Mouse (Mus musculus) myocyte (in vitro differentiated cells): ENCODE results near the gene Slx1b. TPM values are rescaled to one million over a fixed set of nuclear protein-coding genes. Genes with fewer than 3 reads are reported as not detected.
A peak's percentile ranks its signal among the peaks of the same experiment; 100 is the strongest.

Experiments
- H3K27me3 ChIP-seq: one replicate; pipeline ENCODE4 v1.6.1; 2011; ENCODE audit not compliant: control insufficient read depth, insufficient read depth, insufficient read length
- H3K36me3 ChIP-seq: one replicate; pipeline ENCODE4 v1.6.1; 2011; ENCODE audit not compliant: control insufficient read depth, insufficient read depth
- H3K4me2 ChIP-seq: one replicate; pipeline ENCODE4 v1.6.1; 2011; ENCODE audit warnings: low read depth, control low read depth
- H3K4me3 ChIP-seq: one replicate; pipeline ENCODE4 v1.5.1; 2011; ENCODE audit warnings: mild to moderate bottlenecking, control low read depth, moderate library complexity
- H3K79me2 ChIP-seq: one replicate; pipeline ENCODE4 v1.6.1; 2011; ENCODE audit not compliant: control insufficient read depth, insufficient read depth
- H3ac ChIP-seq: one replicate; pipeline ENCODE4 v1.6.1; 2011; ENCODE audit not compliant: control insufficient read depth, insufficient read length
- CEBPB ChIP-seq: IDR thresholded peaks from 2 replicates; pipeline ENCODE4 v1.6.1; 2011; ENCODE audit warnings: mild to moderate bottlenecking, moderate library complexity; ENCODE audit not compliant: poor library complexity, insufficient read depth, severe bottlenecking
- E2F4 ChIP-seq: IDR thresholded peaks from one replicate; pipeline ENCODE4 v1.6.1; 2011; ENCODE audit warnings: mild to moderate bottlenecking, control low read depth, moderate library complexity; ENCODE audit not compliant: insufficient read depth
- MAX ChIP-seq: IDR thresholded peaks from one replicate; pipeline ENCODE4 v1.6.1; 2011; ENCODE audit warnings: low read depth, mild to moderate bottlenecking, control low read depth
- MYOD1 ChIP-seq, 3 experiments: IDR thresholded peaks; one replicate each; pipeline ENCODE4 v1.6.1; 2011; ENCODE audit warnings: control low read depth in 2 of 3, low read depth in 2 of 3, mild to moderate bottlenecking in 2 of 3, moderate library complexity in 1 of 3; ENCODE audit not compliant: insufficient read length in 2 of 3, control insufficient read depth in 1 of 3
- MYOG ChIP-seq, 3 experiments: IDR thresholded peaks; one replicate each; pipeline ENCODE4 v1.6.1; 2011; ENCODE audit warnings: control low read depth in 2 of 3, low read depth in 2 of 3, mild to moderate bottlenecking in 2 of 3; ENCODE audit not compliant: insufficient read length in 2 of 3, control insufficient read depth in 1 of 3, insufficient read depth in 1 of 3
- POLR2A ChIP-seq: IDR thresholded peaks from one replicate; pipeline ENCODE4 v1.6.1; 2011; ENCODE audit warnings: low read depth, mild to moderate bottlenecking, control low read depth, moderate library complexity; ENCODE audit not compliant: insufficient read length
- POLR2AphosphoS2 ChIP-seq: IDR thresholded peaks from one replicate; pipeline ENCODE4 v1.6.1; 2011; ENCODE audit warnings: low read depth, control low read depth; ENCODE audit not compliant: insufficient read length
- REST ChIP-seq: IDR thresholded peaks from one replicate; pipeline ENCODE4 v1.6.1; 2011; ENCODE audit warnings: mild to moderate bottlenecking, control low read depth, moderate library complexity; ENCODE audit not compliant: insufficient read depth, insufficient read length
- SRF ChIP-seq: IDR thresholded peaks from one replicate; pipeline ENCODE4 v1.6.1; 2011; ENCODE audit warnings: low read depth; ENCODE audit not compliant: control insufficient read depth, insufficient read length
- TCF12 ChIP-seq: IDR thresholded peaks from one replicate; pipeline ENCODE4 v1.6.1; 2011; ENCODE audit warnings: mild to moderate bottlenecking, control low read depth; ENCODE audit not compliant: poor library complexity, insufficient read depth, severe bottlenecking
- TCF3 ChIP-seq: IDR thresholded peaks from one replicate; pipeline ENCODE4 v1.6.1; 2011; ENCODE audit warnings: low read depth, control low read depth; ENCODE audit not compliant: insufficient read length
- USF1 ChIP-seq: IDR thresholded peaks from one replicate; pipeline ENCODE4 v1.6.1; 2011; ENCODE audit warnings: low read depth, mild to moderate bottlenecking, control low read depth, moderate library complexity
- polyA plus RNA-seq: library from polyadenylated mRNA; unstranded; fragments of >200 nt; fragmentation: generic; extraction: Trizol; gene quantifications from one replicate; pipeline ENCODE4 v1.2.1, GENCODE M21; 2012; ENCODE audit warnings: missing spikeins

Slx1b gene
- polyA plus RNA-seq, 1 experiment: 5.8 TPM

- H3K36me3 ChIP-seq: no peaks in the 10 kb centered on the region
- TF ChIP-seq REST (no peak), POLR2A (no peak), MYOG (IDR thresholded peaks at IDR 0.05; ENCODE audit: control insufficient read depth in 1 of 3, insufficient read depth in 1 of 3, insufficient read length in 2 of 3, low read depth in 2 of 3) (no peak), MAX (no peak), USF1 (no peak), E2F4 (no peak), POLR2AphosphoS2 (no peak), MYOD1 (IDR thresholded peaks at IDR 0.05; ENCODE audit: control insufficient read depth in 1 of 3, insufficient read length in 2 of 3, low read depth in 2 of 3) (no peak), SRF (no peak), TCF12 (no peak), TCF3 (no peak), CEBPB (no peak)
- no peak overlapping the region for H3ac ChIP-seq
- H3K79me2 ChIP-seq: no peaks in the 10 kb centered on the region
- H3K4me2 ChIP-seq: no peak overlapping the region
- peaks cover 28% of the 10 kb centered on the region for H3K27me3 ChIP-seq
- H3K4me3 ChIP-seq: no peak overlapping the region
Observed at GRCm38 (mm10) chr7:126708175-126708952, 12.8 kb upstream of the Slx1b start.

GRCm38 (mm10) chr7:126707442-126708174 is 12.0 kb upstream of the Slx1b start, which contains the start of gene Coro1a:
TSS of gene Coro1a (minus strand) at chr7:126707787.
- TF ChIP-seq CEBPB (no peak), USF1 (no peak), MAX (no peak), TCF12 (no peak), REST (no peak), MYOG (IDR thresholded peaks at IDR 0.05; ENCODE audit: control insufficient read depth in 1 of 3, insufficient read depth in 1 of 3, insufficient read length in 2 of 3, low read depth in 2 of 3) (no peak), POLR2AphosphoS2 (no peak), POLR2A (no peak), E2F4 (no peak), SRF (no peak), TCF3 (no peak), MYOD1 (IDR thresholded peaks at IDR 0.05; ENCODE audit: control insufficient read depth in 1 of 3, insufficient read length in 2 of 3, low read depth in 2 of 3) (no peak)
- Histone ChIP-seq H3ac (no peak within 1 kb of the TSS), H3K4me2 (no peak within 1 kb of the TSS), H3K4me3 (no peak within 1 kb of the TSS), H3K27me3 (peaks cover 28% of the 10 kb centered on the region), H3K36me3 (no peaks in the 10 kb centered on the region), H3K79me2 (no peaks in the 10 kb centered on the region)

DNA sequence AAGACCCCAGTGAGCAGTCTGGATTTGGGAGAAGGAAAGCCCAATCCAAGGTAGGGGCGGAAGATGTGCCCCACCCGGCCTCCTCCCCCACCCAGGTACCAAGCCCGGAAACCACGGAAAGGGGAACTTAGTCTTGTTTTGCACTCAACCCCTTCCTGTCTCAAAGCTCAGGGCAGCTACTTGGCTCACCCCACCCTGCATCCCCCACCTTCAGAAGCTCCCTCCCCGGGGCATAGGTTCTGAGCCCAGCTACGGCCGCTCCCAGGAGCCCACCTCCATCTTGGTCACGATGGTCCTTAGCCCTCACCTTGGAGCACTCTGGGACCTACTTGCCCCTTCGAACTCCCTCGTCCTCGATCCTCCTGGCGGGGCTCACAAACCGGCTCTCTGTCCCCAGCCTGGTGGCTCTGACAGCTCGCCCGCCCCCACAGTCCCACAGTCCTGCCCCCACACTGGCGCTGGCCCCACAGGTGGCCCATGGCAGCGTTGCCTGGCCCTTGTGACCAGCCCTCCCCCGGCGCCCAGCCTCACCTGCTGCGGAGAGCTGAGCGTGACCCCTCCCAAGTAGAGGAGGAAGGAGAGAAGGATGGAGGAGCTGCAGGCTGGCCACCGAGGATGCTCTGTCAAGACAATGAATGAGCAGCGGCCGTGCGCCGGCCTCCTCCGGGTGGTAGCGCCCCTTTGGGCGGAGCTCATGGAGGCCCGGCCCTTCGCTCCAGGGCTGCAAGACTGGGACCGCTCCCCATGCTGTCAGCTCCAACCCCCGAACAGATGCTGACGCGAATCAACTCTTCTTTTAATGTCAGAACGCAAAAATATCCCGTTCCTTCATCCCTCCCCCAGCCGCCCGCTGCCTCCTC is 8.8 kb upstream of the Slx1b start:
- peak overlapping the region; percentile 50 for H3K4me2 ChIP-seq
- no peaks in the 10 kb centered on the region for H3K36me3 ChIP-seq
- no peak for TF ChIP-seq USF1
- TF ChIP-seq SRF: no peak
- TF ChIP-seq REST: no peak
- TF ChIP-seq POLR2A: no peak
- no peak for TF ChIP-seq MYOD1 (IDR thresholded peaks at IDR 0.05; ENCODE audit: control insufficient read depth in 1 of 3, insufficient read length in 2 of 3, low read depth in 2 of 3)
- TF ChIP-seq TCF12: no peak
- TF ChIP-seq POLR2AphosphoS2: no peak
- no peak for TF ChIP-seq MYOG (IDR thresholded peaks at IDR 0.05; ENCODE audit: control insufficient read depth in 1 of 3, insufficient read depth in 1 of 3, insufficient read length in 2 of 3, low read depth in 2 of 3)
- no peak for TF ChIP-seq TCF3
- H3ac ChIP-seq: no peak overlapping the region
- H3K27me3 ChIP-seq: peaks cover 26% of the 10 kb centered on the region
- no peaks in the 10 kb centered on the region for H3K79me2 ChIP-seq
- no peak overlapping the region for H3K4me3 ChIP-seq

- H3K79me2 ChIP-seq: no peaks in the 10 kb centered on the region
- no peak overlapping the region for H3K4me3 ChIP-seq
- no peaks in the 10 kb centered on the region for H3K36me3 ChIP-seq
- no peak for TF ChIP-seq USF1
- peaks cover 19% of the 10 kb centered on the region for H3K27me3 ChIP-seq
- no peak overlapping the region for H3K4me2 ChIP-seq
- no peak overlapping the region for H3ac ChIP-seq
Observed at GRCm38 (mm10) chr7:126703757-126704077, 8.1 kb upstream of the Slx1b start.
